Mouse (Mus musculus) hindbrain, embryonic 10.5 days (tissue): ENCODE data around the gene Omp. TPM values are rescaled to one million over a fixed set of nuclear protein-coding genes. Genes with fewer than 3 reads are reported as not detected.

ENCODE experiments used
- DNase-seq: peaks from one replicate; pipeline ENCODE4 v3.0.0-alpha.2; 2017; ENCODE audit warnings: low spot score
- H3K27ac ChIP-seq: fragments of 300-500 bp; sonication (generic); 2 replicates; pipeline ENCODE4 v1.5.1; 2016; ENCODE audit warnings: mild to moderate bottlenecking, moderate library complexity
- H3K27me3 ChIP-seq: fragments of 300-500 bp; sonication (generic); 2 replicates; pipeline ENCODE4 v1.6.1; 2016; ENCODE audit warnings: mild to moderate bottlenecking; ENCODE audit not compliant: poor library complexity, insufficient read depth, severe bottlenecking
- H3K36me3 ChIP-seq: fragments of 300-500 bp; sonication (generic); 2 replicates; pipeline ENCODE4 v1.6.1; 2016; ENCODE audit warnings: mild to moderate bottlenecking, moderate library complexity
- H3K4me1 ChIP-seq: fragments of 300-500 bp; sonication (generic); replicated peaks from 2 replicates; pipeline ENCODE4 v1.6.1; 2016; ENCODE audit warnings: mild to moderate bottlenecking
- H3K4me3 ChIP-seq: fragments of 300-500 bp; sonication (generic); 2 replicates; pipeline ENCODE4 v1.5.1; 2016; ENCODE audit warnings: mild to moderate bottlenecking, moderate library complexity
- H3K9me3 ChIP-seq: fragments of 300-500 bp; sonication (generic); 2 replicates; pipeline ENCODE4 v1.6.1; 2016; ENCODE audit warnings: mild to moderate bottlenecking, moderate library complexity
- WGBS: fragments of 180-500 bp; shearing (Covaris S2); methylation state at CpG from one replicate; pipeline ENCODE4 v1.1.7; 2016; 5-methylcytosine and 5-hydroxymethylcytosine counted together
- polyA plus RNA-seq: library from polyadenylated mRNA; unstranded; fragments of >200 nt; fragmentation: Nextera tagmentation; extraction: Ambion mirVana; gene quantifications from 2 replicates; pipeline ENCODE4 v1.2.1, GENCODE M21; 2016

Gene Omp
- polyA plus RNA-seq, 1 experiment from 2014 or later: 0.13 TPM

DNA sequence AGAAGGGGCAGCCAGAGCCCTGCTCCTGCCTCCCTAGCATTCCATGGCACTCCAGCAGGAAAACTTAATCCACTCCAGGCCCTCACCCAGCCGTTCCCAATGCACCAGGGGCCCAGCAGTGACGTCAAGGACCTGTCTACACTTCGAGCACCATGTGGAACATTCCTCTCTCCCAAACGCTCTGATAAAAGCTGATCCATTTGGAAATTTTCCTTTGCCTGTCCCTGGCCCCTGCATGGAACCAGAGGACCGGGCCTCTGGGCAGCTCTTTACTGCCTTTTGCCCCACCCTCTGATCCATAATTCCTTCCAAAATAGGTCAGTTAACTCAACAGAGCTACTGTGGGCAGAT is 41.4 kb downstream of the Omp start:
- Histone ChIP-seq H3K4me3 (no peak overlapping the region), H3K36me3 (no peaks in the 10 kb centered on the region), H3K27me3 (0 out of 2 replicates have a peak, but pooled peaks cover 2% of the 10 kb centered on the region), H3K4me1 (peaks cover 45% of the 10 kb centered on the region), H3K9me3 (no peaks in the 10 kb centered on the region), H3K27ac (peak overlapping the region; percentile 40; the same call in 1 of the 2 replicates)
- WGBS: 75% methylated on average over 5 of the region's 5 CpGs
- DNase-seq: no peak

DNA sequence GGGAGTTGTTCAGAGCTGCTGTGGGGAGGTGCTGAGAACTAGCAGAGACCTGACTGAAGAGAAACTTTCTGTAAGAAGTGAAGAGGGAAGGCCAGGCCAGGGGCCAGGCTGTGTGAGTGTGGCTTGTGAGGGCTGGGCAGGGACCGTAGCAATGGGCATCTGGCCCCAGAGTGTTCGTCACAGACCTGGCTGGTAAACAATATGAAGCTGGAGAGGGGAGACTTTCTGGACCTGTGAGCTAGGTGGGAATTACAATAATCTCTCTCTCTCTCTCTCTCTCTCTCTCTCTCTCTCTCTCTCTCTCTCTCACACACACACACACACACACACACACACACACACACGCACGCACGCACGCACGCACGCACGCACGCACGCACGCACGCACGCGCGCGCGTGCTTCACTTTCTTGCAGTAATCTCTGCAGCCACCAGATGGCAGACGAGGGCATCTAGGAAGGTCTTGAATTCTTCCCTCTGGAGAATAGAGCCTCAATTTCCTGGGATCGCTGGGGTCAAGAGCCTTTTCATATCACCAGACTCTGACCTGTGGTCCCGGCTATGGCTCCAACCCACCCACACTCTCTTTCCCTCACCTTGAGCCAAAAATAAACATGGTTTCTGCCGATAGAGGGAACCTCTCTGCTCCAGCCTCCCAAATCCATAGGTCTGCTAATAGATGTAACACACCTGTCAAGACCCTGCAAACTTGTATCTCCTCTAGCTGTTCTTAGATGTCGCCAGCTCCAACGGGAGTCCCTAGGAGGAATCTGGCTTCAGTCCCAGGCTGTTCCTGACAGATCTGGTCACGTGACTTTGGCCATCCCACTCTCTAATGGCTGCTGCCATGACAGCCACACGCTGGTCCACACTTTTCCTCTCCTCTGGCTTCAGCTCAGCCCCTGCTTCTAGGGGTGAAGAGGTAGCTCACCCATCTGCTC is 42.0 kb downstream of the Omp start:
- 16% methylated on average over 26 of the region's 26 CpGs for WGBS
- Histone ChIP-seq H3K27ac (peak overlapping the region; percentile 89), H3K4me3 (peak overlapping the region; percentile 42), H3K4me1 (peaks cover 47% of the 10 kb centered on the region), H3K36me3 (peaks cover under 1% of the 10 kb centered on the region), H3K27me3 (no peaks in the 10 kb centered on the region), H3K9me3 (no peaks in the 10 kb centered on the region)
- DNase-seq: peak; percentile 87

DNA sequence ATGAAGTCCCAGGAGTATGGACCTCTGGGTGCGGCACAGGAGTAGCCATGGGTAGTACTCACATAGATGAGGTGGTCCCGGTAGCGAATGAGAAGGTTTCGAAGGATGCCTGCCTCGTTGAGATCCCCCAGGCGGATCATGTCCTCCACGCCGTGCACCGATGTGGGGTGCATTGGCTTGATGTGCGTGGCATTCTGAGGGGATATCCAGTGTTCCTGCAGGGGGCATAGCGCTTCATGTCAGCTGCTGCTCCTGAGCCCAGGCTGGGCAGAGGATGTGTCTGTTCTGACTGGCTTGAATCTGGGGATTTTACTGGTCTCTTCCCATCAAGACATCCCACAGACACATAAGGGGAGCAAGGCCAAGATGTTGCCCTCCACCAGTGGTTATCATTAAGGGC is 42.8 kb downstream of the Omp start:
- Histone ChIP-seq H3K9me3 (peaks cover 3% of the 10 kb centered on the region), H3K27me3 (no peaks in the 10 kb centered on the region), H3K4me3 (peak overlapping the region; percentile 42; the same call in 1 of the 2 replicates), H3K36me3 (peaks cover 9% of the 10 kb centered on the region), H3K4me1 (peaks cover 48% of the 10 kb centered on the region), H3K27ac (peak overlapping the region; percentile 89)
- DNase-seq: no peak
- 93% methylated on average over 11 of the region's 11 CpGs for WGBS

DNA sequence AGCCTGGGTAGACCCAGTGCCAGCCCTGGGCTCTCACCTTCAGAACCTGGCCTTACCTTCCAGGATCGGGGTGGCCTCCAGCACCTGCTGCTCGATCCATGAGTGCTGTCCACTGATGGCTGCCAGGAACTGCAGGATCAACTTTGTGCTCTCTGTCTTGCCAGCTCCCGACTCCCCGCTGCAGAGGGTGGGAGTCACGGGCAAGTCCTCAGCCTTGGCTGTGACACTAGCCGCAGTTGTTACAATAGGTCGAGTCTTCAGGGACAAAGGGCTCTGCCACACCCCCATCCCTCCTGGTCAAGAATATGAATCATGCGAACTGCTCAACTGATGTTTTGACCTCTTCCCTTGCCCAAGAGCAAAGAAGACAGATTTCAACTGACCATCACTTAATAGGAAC is 47.7 kb downstream of the Omp start:
- no peak overlapping the region for H3K27ac ChIP-seq
- H3K4me1 ChIP-seq: peaks cover 10% of the 10 kb centered on the region; the same call in 1 of the 2 replicates
- H3K4me3 ChIP-seq: no peak overlapping the region
- H3K36me3 ChIP-seq: peaks cover 35% of the 10 kb centered on the region
- DNase-seq: no peak
- 93% methylated on average over 8 of the region's 8 CpGs for WGBS
- H3K9me3 ChIP-seq: peaks cover 11% of the 10 kb centered on the region
- no peaks in the 10 kb centered on the region for H3K27me3 ChIP-seq

DNA sequence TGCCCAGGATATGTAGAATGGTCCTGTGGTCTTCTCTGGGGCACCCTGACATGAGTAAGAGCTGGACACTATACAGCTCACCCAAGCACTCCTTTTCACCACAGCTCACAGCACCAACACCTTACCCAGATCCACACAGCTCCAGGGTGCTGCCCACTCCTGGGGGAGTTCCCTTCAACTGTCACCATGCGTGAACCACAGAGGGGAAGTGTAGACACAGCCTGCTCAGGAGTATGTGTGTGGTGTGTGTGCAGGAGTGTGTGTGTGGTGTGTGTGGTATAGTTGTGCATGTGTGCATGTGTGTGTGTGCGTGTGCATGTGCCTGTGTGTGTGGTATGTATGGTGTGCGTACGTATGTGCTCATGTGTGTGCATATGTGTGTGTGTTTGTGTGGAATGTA is 49.5 kb downstream of the Omp start:
- peaks cover 51% of the 10 kb centered on the region for H3K36me3 ChIP-seq
- H3K4me1 ChIP-seq: 0 out of 2 replicates have a peak, but pooled peaks cover 3% of the 10 kb centered on the region
- WGBS: 93% methylated on average over 4 of the region's 4 CpGs
- no peaks in the 10 kb centered on the region for H3K27me3 ChIP-seq
- H3K27ac ChIP-seq: no peak overlapping the region
- H3K9me3 ChIP-seq: peaks cover 11% of the 10 kb centered on the region
- no peak for DNase-seq
- no peak overlapping the region for H3K4me3 ChIP-seq

Other genes starting within 250 kb of the Omp start
- gene Gdpd4, start 225.5 kb downstream of the Omp start, polyA plus RNA-seq: not detected in 2 replicates
- 17.3 and 21.2 TPM in 2 replicates for gene Myo7a, start 26.0 kb downstream of the Omp start, polyA plus RNA-seq
- gene Capn5, start 32.8 kb upstream of the Omp start, polyA plus RNA-seq: 5.6 and 9.9 TPM in 2 replicates
- gene B3gnt6, start 54.0 kb upstream of the Omp start, polyA plus RNA-seq: 0.10 TPM in 1 of 2 replicates, not detected in the other
- 18.5 and 22.2 TPM in 2 replicates for gene Acer3, start 175.7 kb upstream of the Omp start, polyA plus RNA-seq
- gene Tsku, start 215.8 kb upstream of the Omp start, polyA plus RNA-seq: 8.1 and 10.2 TPM in 2 replicates